16 mouse cellular contexts compared by ENCODE assay signal in genomic region chr5:121876901-121877300, GRCm38 (mm10). TPM values are rescaled to one million over a fixed set of nuclear protein-coding genes. Genes with fewer than 3 reads are reported as not detected.
A peak's percentile ranks its signal among the peaks of the same experiment; 100 is the strongest.
DNase-seq lines count a peak whose midpoint lies in the region.
"Had no signal": no experiment of that assay in that cellular context is flagged by ENCODE, and none has a peak within 500 bp of the region (broad histone marks: within the 10 kb centered on the region; RNA-seq: fewer than 3 reads in every experiment).

No protein-coding gene starts in this region.

- DNase-seq in adrenal gland, adult (ENCODE audit: inconsistent age in 2 of 2, low spot score in 1 of 2) = peak; percentile 83 to 84
- no peak for DNase-seq in adrenal gland, adult 18-20 months (ENCODE audit: low spot score in 2 of 2)
- DNase-seq in adrenal gland, postnatal 10 days = peak; percentile 47
- no peak for DNase-seq in adrenal gland, adult 8-10 months
- peak; percentile 23 for DNase-seq in ovary, postnatal 36 days (ENCODE audit: low spot score)
- no peak for DNase-seq in ovary, postnatal 10 days (ENCODE audit: low spot score)
- DNase-seq in adrenal gland, postnatal 36 days = peak; percentile 55 to 73
- DNase-seq in gastrocnemius, postnatal 25 days = no peak
- DNase-seq: B cell, adult 2 months; cerebellum, adult 11 months; cerebellum, adult 18-20 months; cerebellum, adult 8-10 months; cerebellum, adult 9-11 months; cerebellum, postnatal 14 days; cerebellum, postnatal 36 days; embryo, embryonic 11 days had no signal

RNA-seq across cellular contexts. Expression of gene Pheta1, which starts 28.1 kb away (rescaled TPM):
- total RNA-seq in adrenal gland, adult 18-20 months (2021) = 1 to 10 TPM; 5.1 to 5.4 TPM
- 10 to 100 TPM; 10.1 to 10.6 TPM for total RNA-seq in adrenal gland, postnatal 10 days (2021)
- total RNA-seq in adrenal gland, adult 8-10 months (2022) = 1 to 10 TPM; 6.3 to 9.5 (median 7.5) TPM
- total RNA-seq in adrenal gland, postnatal 36 days (2021) = 1 to 10 TPM; 5.5 to 7.0 TPM
- total RNA-seq in gastrocnemius, postnatal 25 days (2021) = 1 to 10 TPM; 4.3 to 4.9 TPM

RNA-seq across cellular contexts. Expression of gene Sh2b3, which starts 39.5 kb away (rescaled TPM):
- total RNA-seq in adrenal gland, adult 18-20 months (2021) = 10 to 100 TPM; 28.4 to 29.6 TPM
- total RNA-seq in adrenal gland, postnatal 10 days (2021) = 10 to 100 TPM; 37.0 to 41.7 TPM
- 10 to 100 TPM; 34.5 to 37.3 (median 36.0) TPM for total RNA-seq in adrenal gland, adult 8-10 months (2022)
- 10 to 100 TPM; 33.7 to 34.8 TPM for total RNA-seq in adrenal gland, postnatal 36 days (2021)
- total RNA-seq in gastrocnemius, postnatal 25 days (2021) = 10 to 100 TPM; 12.1 to 14.9 TPM

Comparison
In these comparisons a context has a peak if more than half of its experiments do, and no peak if none do; other contexts are left out.
1. DNase-seq: peak in adrenal gland, adult (2 of 2), adrenal gland, postnatal 10 days (single experiment), ovary, postnatal 36 days (single experiment) and adrenal gland, postnatal 36 days (2 of 2); none in adrenal gland, adult 18-20 months (0 of 2), adrenal gland, adult 8-10 months (single experiment), ovary, postnatal 10 days (single experiment) and gastrocnemius, postnatal 25 days (single experiment).